Mouse (Mus musculus) erythroid progenitor cell, adult 5-6 weeks (primary cell): ENCODE measurements around the gene Cdk9. TPM values are rescaled to one million over a fixed set of nuclear protein-coding genes. Genes with fewer than 3 reads are reported as not detected.

Experiments used
- ATAC-seq: replicated peaks from 2 replicates; pipeline ENCODE4 v1.8.0; 2016; ENCODE audit warnings: moderate number of reproducible peaks, mild to moderate bottlenecking, moderate TSS enrichment, inconsistent platforms; ENCODE audit not compliant: poor library complexity, low FRiP score, severe bottlenecking
- total RNA-seq, 2 experiments: library from RNA; stranded (forward) in 1 of 2; stranded (reverse) in 1 of 2; fragments of 150-400 nt in 1 of 2; fragments of 186-747, 209-891 nt in 1 of 2; gene quantifications; 2 replicates each; pipeline versions ENCODE4 v1.2.3 to v1.2.4; 2015 to 2017; ENCODE audit warnings: low replicate concordance in 2 of 2

Gene Cdk9
- total RNA-seq, 2 experiments from 2014 or later, result 17.2 to 29.3 TPM

DNA sequence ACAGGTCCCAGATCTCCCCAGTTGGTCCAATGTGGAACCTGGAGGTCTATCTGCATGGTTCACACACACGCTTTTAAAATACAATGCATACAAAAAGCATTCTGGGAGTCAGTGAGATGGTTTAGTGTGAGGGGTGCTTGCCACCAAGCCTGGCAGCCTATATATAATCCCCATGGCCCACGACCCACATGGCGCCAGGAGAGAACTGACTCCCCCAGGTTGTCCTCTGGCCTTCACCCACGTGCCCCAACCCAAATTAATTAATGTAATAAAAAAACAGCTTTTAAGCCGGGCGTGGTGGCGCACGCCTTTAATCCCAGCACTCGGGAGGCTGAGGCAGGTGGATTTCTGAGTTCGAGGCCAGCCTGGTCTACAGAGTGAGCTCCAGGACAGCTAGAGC, 29.2 kb downstream of the Cdk9 start:
- ATAC-seq, result no peak

DNA sequence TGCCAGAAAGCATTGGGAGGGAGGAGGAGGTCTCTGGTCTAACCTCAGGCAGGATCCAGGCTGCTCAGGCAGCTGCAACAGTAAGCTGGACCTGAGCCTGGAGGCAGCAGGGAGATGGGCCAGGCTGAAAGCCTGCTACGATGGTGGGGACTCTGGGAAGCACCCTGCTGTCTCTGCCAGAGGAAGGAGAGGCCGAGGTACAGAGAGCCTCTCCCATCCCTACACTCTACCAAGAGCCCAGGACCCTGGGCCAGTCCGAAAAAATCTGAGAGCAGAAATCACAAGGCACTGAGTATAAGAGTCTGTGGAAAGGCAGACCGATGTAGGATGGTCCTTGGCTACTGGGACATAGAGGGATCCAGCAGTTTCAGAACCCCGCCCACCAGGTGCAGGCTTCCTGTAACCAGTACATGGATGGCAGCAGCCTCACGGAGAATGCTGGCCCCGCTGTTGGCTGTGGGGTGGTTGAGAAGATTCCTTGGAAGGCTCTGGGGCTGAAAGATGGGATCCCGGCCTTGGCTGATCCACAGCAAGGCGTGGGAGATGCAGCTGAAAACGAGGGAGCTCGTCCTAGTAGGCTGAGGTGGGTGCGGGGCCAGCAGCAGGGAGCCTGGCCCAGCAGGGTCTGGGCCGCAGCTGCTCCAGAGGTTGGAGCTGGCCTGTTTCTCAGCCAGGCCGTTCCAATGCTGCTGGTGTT, 30.0 kb downstream of the Cdk9 start:
- ATAC-seq, result no peak

DNA sequence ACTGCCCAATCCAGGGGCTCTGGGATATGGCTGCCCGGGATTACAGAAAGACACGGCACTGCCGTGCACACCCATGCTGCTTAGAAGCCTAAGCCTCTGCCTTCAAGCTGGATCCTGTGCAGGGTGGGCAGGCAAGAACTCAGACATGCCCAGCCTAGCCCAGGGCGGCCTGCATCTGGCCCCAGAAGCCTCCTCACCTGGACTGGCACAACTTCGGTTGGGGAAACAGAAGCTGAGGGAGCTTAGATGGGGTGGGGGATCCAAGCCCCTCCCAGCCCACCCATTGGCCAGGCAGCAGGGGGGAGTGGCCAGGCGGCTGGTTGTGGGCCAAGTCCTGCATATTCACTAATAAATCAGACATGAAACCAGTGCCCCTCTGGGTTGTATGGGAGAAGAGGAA, 31.1 kb downstream of the Cdk9 start:
- ATAC-seq, result no peak

DNA sequence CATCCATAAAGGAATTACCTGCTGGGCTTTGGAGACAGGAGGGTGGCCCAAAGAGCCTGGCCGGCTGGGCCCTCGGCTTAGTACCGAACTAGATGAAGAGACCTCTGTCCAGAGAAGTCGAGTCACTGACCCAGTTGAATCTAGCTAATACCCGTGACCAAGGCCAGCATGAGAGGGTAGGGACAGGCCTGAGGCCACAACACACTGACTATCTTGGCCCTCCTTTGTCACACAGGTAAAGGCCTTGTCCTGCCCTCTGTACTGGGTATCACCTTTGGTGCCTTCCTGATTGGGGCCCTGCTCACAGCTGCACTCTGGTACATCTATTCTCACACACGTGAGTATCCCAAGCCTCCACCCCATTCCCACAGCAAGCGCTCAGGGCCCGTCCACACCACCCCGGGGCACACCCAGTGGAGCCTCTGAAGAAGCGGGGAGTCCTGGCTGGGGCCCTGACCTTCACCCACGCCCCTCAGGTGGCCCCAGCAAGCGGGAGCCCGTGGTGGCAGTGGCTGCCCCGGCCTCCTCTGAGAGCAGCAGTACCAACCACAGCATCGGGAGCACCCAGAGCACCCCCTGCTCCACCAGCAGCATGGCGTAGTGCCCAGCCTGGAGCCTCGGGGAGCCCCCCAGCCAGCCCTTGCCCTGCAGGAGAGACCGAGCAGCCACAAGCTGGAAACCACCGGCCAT, 31.8 kb downstream of the Cdk9 start:
- ATAC-seq, result no peak

DNA sequence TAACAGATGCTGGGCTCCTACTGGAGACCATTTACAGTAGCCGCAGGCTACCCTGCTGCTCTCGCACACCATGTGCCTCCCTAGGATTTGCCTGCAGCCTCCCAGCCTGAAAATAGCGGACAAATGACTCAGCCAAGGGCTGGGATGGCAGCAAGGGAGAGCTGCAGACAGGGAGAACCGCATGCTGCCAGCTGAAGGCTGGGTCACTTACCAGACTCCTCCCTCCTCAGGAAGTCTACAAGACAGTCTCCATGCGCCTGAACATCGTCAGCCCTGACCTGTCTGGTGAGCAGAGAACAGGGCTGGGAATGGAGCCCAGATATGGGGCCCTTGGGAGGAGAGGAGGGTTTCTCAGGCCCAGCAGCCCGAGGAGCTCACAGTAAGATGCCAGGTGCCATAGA, 32.8 kb downstream of the Cdk9 start:
- no peak for ATAC-seq

DNA sequence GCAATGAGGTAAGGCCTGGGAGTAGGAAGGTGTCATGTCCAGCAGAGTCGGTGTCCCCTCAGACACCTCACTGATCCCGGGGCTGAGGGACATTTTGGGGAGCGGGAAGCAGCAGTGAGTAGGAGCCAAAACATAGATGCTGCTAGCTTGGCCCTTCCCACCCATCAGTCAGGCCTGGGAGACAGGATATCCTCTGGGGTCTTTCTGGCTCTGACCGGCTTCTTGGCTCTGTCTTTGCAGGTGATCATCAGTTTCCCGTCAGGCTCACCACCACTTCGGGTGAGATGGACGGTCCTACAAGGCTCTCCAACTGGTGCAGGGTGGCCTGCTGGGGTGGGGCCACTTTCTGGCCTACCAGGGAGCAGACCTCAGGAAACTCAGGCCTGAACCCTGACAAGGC, 35.2 kb downstream of the Cdk9 start:
- no peak for ATAC-seq

DNA sequence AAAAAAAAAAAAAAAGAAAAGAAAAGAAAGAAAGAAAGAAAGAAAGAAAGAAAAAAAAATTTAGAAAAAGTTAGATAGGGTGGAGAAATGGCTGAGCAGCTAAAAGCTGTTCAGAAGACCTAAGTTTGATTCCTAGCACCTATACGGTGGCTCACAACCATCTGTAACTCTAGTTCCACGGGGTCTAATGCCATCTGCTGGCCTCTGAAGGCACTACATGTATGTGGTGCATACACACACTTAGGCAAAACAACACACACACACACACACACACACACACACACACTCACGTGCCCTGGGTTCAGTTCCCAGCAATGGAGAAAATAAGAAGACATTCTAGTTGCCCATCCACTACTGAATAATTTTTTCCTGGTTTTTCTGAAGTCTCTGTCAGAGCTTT, 36.1 kb downstream of the Cdk9 start:
- no peak for ATAC-seq

DNA sequence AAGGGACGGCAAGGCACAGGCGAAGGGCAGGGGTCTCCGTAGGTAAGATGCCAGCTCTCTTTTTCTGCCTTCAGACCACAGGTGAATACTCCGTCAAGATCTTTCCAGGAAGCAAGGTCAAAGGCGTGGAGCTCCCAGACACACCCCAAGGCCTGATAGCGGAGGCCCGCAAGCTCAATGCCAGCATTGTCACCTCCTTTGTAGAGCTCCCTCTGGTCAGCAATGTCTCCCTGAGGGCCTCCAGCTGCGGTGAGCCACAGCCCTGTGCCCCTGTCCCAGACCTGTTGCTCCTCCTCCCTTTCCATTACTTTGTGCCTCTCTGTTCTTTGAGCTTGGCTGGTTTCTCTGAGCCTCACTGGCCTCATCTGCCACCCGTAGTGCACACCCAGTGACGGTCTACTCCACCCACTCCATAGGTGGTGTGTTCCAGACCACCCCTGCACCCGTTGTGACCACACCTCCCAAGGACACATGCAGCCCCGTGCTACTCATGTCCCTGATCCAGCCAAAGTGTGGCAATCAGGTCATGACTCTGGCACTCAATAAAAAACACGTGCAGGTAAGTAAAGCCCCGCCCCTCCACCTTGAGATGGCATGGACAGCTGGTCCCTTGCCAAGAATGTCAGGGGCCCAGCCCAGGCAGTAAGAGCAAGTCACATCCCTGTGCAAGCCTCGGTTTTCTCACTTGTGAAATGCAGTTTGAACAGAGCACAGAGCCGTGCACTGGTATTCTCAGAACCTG, 39.5 kb downstream of the Cdk9 start:
- no peak for ATAC-seq

DNA sequence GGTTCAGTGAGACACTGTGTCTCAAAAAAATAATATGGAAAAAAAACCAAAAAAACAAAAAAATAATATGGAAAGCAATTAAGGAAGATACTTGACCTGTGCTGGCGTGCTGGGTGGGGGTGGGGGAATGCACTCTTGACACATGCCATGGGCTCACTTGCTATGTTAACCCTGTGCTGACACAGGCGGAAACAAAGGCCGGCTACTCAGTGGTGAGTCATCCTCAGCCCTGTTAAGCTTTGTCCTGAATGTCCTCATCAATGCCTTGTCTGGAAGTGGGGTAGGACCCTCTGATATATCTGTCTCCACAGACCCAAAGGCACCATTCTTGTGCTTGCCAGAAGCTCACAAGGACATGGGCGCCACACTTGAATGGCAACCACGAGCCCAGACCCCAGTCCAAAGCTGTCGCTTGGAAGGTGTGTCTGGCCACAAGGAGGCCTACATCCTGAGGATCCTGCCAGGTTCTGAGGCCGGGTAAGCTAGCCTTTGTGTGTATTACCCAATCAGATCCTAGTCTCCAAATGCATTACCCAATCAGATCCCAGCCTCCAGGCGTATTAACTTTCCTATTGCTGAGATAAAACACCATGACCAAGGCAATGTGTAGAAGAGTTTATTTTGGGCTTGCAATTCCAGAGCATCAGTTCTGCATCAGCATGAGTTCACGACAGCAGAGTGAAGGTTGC, 40.8 kb downstream of the Cdk9 start:
- ATAC-seq, result no peak

DNA sequence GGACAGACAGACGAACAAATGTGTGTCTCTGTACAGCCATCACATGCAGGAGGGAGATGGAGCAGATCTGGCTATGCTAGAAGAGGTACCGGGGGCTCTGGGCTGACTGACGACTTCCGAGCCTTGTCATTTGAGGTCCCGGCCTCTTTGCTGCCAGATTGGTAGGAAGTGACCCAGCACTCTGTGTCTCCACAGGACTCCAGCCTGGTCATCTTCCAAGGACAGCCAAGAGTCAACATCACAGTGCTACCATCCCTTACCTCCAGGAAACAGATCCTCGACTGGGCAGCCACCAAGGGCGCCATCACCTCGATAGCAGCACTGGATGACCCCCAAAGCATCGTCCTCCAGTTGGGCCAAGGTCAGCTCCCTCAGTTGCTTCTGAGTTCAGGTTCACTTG, 41.7 kb downstream of the Cdk9 start:
- ATAC-seq, result no peak

DNA sequence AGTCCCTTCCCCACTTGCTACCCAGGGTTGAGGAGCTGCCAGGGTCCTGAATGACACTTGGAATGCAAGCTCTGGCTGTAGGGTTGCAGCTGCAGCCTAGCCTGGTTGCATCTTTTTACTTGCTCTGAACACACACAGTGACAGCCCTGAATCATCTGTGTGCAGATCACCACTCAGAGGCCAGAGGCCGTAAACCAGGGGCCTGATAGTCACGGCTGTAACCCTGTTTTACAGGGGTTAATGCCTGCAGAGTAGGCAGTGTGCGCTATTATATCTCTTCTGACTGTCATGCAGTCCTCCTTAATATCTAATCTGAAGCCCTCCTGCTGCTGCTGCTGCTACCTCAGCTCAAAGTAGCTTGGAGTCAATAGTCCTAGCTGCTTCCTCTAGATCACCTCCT, 43.0 kb downstream of the Cdk9 start:
- ATAC-seq, result no peak

DNA sequence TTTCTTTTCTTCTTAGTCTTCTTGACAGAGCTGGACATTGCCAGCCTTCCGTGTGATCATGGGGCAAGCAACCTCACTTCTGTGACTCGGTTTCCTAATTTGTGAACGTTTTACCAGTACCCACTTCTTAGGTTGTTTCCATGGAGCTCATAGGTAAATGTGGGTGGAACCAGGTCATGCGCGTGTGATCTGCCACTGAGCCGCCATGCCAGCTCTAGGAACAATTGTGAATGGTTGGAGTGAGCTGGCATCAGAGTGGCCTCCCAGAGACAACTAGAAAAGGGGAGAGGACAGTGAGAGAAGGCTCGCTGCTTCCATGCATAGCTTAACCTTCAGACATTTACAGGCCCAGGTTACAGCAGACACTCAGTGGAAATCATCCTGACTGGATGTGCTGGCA, 44.7 kb downstream of the Cdk9 start:
- ATAC-seq, result no peak

DNA sequence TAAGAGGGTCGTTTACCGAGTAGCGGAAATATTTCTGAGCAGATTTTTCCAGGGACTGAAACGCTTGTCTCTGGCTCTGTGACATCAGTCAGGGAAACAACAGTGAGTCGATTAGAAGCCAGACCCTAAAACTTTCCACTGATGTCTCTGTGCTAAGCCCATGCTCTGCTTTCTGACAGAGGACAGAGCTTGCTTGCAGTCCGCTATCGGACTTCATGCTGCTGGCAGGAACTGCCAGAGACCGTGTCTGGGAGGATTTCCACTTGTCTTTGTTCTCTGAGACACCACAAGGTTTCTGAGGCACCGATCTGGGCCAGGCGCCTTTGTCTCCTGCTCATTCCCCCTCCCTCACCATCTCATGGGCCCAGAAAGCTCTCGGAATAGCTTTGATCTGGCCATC, 45.1 kb downstream of the Cdk9 start:
- no peak for ATAC-seq

DNA sequence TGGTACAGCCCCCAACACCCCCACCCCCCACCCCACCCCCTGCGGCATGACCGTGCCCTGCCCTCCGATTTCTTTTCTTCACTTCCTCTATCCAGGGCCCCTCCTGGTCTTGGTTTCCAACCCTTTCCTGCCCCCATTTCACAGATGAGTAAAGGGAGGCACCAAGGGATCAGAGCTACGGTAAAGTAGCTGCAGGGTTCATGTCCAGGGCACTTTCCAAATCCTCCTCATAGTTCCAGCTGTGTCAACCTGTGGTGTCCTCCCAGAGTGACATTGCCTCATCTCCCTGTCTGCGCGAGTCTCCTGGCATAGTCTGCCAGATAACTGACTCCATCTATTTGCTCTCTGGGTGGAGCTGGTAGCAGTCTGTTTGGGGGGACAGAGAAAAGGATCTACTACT, 47.0 kb downstream of the Cdk9 start:
- no peak for ATAC-seq

DNA sequence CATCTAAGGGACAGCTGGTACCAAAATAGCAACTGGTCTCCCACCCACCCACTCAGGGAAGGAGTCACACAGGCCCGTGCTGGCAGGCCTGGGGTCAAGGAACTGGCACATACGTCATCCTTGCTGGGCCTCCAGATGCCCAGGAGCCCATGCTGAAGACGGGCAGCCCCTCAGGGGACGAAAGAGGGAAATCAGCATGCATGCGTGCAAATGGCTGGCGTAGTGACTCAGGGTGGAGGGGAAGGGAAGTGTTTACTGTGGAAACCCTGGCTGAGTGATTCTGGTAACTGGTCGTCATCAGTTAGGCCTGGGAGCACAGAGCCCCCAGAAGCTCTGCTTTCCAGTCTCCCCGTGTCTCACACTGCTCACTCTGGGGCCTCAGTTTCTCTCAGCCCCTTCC, 47.5 kb downstream of the Cdk9 start:
- no peak for ATAC-seq

DNA sequence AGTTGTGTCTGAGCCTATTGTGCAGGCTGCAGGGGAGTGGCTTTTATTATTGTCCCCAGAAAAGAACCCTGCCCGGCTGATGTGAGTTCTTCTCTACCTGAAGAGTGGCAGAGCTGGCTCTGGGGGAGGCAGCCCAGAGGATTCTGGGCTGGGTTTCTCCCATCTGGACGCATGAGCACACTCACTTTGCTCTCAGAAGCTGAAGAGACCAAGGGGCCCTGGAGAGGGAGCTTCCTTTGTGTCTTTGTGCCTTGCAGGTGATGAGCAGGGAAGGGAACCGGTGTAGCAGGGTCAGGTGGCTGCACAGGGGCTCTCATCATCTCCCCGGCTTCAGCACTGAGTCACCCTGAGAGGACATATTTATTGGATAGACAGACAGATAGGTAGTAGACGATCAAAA, 50.6 kb downstream of the Cdk9 start:
- ATAC-seq, result no peak

DNA sequence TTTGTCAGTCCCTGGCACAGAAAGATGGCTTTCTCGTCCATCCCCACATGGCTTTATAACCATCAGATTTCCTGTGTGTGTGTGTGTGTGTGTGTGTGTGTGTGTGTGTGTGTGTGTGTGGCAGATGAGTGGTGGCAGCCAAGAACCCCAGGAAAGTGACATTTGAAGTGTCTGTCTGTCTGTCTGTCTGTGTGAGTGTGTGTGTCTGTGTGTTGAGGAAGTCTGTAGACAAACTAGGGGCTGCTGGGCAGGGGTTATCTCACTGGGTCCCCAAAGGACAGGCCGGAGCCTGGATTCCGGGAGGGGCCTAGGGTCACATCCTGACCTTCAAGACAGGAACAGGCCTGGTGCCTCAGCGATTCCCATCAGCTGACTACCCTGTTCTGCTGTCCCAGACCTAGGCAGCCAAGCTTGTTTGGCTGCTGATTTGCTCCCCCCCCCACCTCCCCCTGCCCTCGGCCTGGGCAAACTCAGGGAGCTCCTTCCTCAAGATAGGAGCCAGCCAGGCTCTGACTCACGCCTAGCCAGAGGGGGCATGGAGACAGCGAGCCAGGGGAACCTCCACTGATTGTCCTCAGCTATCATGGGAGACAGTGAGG, 51.3 kb downstream of the Cdk9 start:
- no peak for ATAC-seq

DNA sequence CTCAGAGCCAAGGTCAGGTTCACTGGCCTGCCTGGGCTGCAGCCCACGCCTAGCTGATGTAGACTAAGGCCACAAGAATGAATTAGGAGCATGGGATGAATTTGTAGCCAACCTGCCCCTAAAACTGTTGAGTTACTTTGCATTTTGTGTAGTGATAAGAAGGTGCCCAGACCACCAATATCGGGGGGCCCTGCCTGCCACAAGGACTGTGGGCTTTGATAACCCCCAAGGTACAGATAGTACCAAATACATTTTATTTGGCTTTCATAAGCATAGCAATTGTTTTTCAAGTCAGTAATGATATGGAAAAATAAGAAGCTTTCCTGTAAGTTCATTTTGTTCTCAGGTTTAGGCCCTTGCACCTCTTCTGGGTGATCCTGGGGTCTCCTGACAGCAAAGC, 54.0 kb downstream of the Cdk9 start:
- ATAC-seq, result no peak

DNA sequence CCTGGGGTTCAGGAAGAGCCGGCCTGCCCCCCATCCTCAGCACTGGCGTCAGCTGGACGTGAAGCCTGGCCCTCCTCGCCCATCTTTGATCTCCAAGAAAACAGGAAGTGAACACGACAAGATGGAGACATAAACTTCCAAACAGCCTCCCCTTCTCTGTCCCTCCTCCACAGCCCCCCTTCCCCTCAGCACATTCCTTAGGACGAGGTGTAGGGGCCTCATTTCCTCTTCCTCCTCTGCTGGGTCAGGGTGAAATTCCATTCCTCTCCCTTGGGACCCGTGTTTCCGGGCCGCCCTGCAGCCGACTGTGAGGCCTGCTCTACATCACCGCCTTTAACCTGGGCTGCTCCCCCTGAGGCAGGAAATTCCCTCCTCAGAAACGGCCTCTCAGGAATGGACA, 57.0 kb downstream of the Cdk9 start:
- no peak for ATAC-seq
